Mouse (Mus musculus) intestine, embryonic 14.5 days (tissue): ENCODE data around the gene Olfr1121. TPM values are rescaled to one million over a fixed set of nuclear protein-coding genes. Genes with fewer than 3 reads are reported as not detected.
"Not testable (repeated sequence)": the region's sequence is repeated elsewhere in the genome, so short reads cannot be mapped to it uniquely, and the experiment has no call there.

Source experiments
- ATAC-seq: fragments of 200-750 bp; cut with Nextera tagmentation; replicated peaks from 2 replicates; pipeline ENCODE4 v1.8.0; 2017; ENCODE audit warnings: low read depth, moderate number of reproducible peaks, moderate TSS enrichment, moderate library complexity; ENCODE audit not compliant: low FRiP score, low TSS enrichment
- DNase-seq: peaks from one replicate; pipeline ENCODE4 v3.0.0-alpha.2; 2018; ENCODE audit warnings: low spot score
- H3K27ac ChIP-seq: fragments of 300-500 bp; sonication (generic); 2 replicates; pipeline ENCODE4 v1.5.1; 2014; ENCODE audit warnings: low read depth, mild to moderate bottlenecking, control low read depth
- H3K27me3 ChIP-seq: fragments of 300-500 bp; sonication (generic); replicated peaks from 2 replicates; pipeline ENCODE4 v1.6.1; 2014; ENCODE audit warnings: low read length, control low read depth; ENCODE audit not compliant: control insufficient read depth, insufficient read depth
- H3K36me3 ChIP-seq: fragments of 300-500 bp; sonication (generic); 2 replicates; pipeline ENCODE4 v1.6.1; 2014; ENCODE audit warnings: low read length, control low read depth; ENCODE audit not compliant: control insufficient read depth, insufficient read depth
- H3K4me1 ChIP-seq: fragments of 300-500 bp; sonication (generic); replicated peaks from 2 replicates; pipeline ENCODE4 v1.6.1; 2014; ENCODE audit warnings: low read length, control low read depth, mixed read lengths; ENCODE audit not compliant: control insufficient read depth, insufficient read depth
- H3K4me2 ChIP-seq: fragments of 300-500 bp; sonication (generic); 2 replicates; pipeline ENCODE4 v1.6.1; 2014; ENCODE audit warnings: low read length
- H3K4me3 ChIP-seq: fragments of 300-500 bp; sonication (generic); 2 replicates; pipeline ENCODE4 v1.5.1; 2014; ENCODE audit warnings: low read depth, low read length, control low read depth, mixed read lengths
- H3K9ac ChIP-seq: fragments of 300-500 bp; sonication (generic); 2 replicates; pipeline ENCODE4 v1.6.1; 2014; ENCODE audit warnings: mild to moderate bottlenecking, low read length
- H3K9me3 ChIP-seq: fragments of 300-500 bp; sonication (generic); 2 replicates; pipeline ENCODE4 v1.6.1; 2016; ENCODE audit warnings: low read length, control low read depth; ENCODE audit not compliant: control insufficient read depth
- WGBS: fragments of 180-500 bp; shearing (Covaris S2); extraction: QIAGEN DNeasy Blood & Tissue Kit; methylation state at CpG from one replicate; pipeline ENCODE4 v1.1.7; 2014; 5-methylcytosine and 5-hydroxymethylcytosine counted together
- polyA plus RNA-seq: library from polyadenylated mRNA; unstranded; fragments of >200 nt; fragmentation: Nextera tagmentation; extraction: Ambion mirVana; gene quantifications from 2 replicates; pipeline ENCODE4 v1.2.1, GENCODE M21; 2014

Olfr1121 gene
- polyA plus RNA-seq = not detected in 2 replicates

DNA sequence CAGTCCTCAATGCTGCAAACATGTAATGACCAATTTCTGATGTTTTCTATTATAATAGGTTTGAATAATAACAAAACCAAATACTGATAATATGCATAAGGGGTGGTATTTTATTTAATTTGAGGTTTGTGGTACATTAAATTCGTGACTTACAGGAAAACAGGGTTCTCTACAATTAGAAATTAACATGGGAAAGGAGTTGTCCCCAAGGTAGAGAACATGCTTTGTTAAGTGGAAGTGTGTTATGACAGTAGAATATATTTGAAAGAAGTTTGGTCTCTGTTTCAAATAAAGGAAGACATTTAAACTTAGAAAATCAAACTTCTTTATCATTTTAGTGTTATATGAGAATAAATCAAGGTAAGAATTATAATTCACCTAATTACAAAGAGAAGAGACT, at the start of gene Olfr1121:
Gene Olfr1121, plus strand, starts transcription at position 301 of the 400 bp plus-strand sequence.
- 49% methylated on average over 1 of the region's 1 CpGs for WGBS
- no peaks in the 10 kb centered on the region for H3K36me3 ChIP-seq
- no peak within 1 kb of the TSS for H3K4me3 ChIP-seq
- H3K27me3 ChIP-seq = no peaks in the 10 kb centered on the region
- H3K4me1 ChIP-seq = no peaks in the 10 kb centered on the region
- H3K9me3 ChIP-seq = no peaks in the 10 kb centered on the region
- no peak within 1 kb of the TSS for H3K4me2 ChIP-seq
- H3K27ac ChIP-seq = no peak within 1 kb of the TSS
- no peak within 1 kb of the TSS for H3K9ac ChIP-seq
- ATAC-seq (no peak), DNase-seq (no peak)

DNA sequence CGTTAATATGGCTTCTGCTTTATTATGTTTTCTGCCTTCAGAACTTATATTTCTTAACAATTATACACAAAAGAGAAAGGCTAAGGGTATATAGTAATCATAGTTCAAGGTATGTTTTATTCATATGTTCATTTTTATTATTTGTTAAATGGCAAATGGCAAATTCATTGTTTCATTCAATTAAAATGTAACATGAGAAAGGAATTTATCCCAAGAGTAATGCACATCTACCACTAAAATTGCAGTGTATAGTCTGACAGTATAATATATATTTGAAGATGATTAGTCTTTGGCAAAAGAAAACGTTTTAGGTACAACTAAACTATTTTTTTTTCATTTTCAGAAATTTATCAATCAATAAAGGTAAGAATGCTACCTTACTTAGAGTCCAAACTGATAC, 15.2 kb upstream of the Olfr1121 start, which contains the start of gene Olfr1120:
Gene Olfr1120, plus strand, starts transcription at position 301 of the 400 bp plus-strand sequence.
- H3K27me3 ChIP-seq = no peaks in the 10 kb centered on the region
- H3K4me3 ChIP-seq = no peak within 1 kb of the TSS
- H3K36me3 ChIP-seq = no peaks in the 10 kb centered on the region
- no peak for ATAC-seq
- H3K9ac ChIP-seq = no peak within 1 kb of the TSS
- WGBS = 53% methylated on average over 2 of the region's 2 CpGs
- no peaks in the 10 kb centered on the region for H3K4me1 ChIP-seq
- H3K9me3 ChIP-seq = no peaks in the 10 kb centered on the region
- no peak within 1 kb of the TSS for H3K27ac ChIP-seq
- DNase-seq = no peak
- no peak within 1 kb of the TSS for H3K4me2 ChIP-seq

DNA sequence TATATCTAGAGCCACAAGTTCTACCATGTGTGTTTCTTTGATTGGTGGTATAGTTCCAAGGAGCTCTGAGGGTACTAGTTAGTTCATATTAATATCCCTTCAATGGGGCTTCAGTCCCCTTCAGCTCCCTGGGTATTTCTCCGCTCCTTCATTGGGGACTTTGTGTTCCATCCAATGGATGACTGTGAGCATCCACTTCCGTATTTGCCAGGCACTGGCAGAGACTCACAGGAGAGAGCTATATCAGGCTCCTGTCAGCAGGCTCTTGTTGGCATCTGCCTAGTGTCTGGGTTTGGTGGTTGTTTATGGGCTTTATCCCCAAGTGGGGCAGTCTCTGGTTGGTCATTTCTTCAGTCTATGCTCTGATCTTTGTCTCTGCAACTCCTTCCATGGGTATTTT, 9.6 kb upstream of the Olfr1121 start:
- H3K36me3 ChIP-seq, ATAC-seq, H3K9ac ChIP-seq, H3K27me3 ChIP-seq, H3K4me3 ChIP-seq, H3K4me1 ChIP-seq, H3K9me3 ChIP-seq, H3K27ac ChIP-seq, DNase-seq, H3K4me2 ChIP-seq: not testable (repeated sequence)
- 95% methylated on average over 2 of the region's 2 CpGs for WGBS

DNA sequence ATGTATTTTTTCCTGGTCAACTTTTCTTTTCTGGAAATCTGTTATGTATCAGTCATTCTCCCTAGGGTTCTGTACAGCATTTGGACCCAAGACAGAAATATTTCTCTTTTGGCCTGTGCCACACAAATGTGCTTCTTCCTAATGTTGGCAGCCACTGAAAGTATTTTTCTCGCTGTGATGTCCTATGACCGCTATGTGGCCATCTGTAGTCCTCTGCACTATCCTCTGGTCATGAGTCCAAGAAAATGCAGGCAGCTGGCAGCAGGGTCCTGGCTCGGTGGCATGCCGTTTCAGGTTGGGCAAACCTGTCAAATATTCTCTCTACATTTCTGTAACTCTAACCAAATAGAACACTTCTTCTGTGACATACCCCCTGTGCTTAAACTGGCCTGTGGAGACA, 2.0 kb downstream of the Olfr1121 start:
- WGBS = 84% methylated on average over 4 of the region's 4 CpGs
- Histone ChIP-seq H3K9ac (no peak overlapping the region), H3K27me3 (no peaks in the 10 kb centered on the region), H3K4me2 (no peak overlapping the region), H3K4me3 (no peak overlapping the region), H3K4me1 (no peaks in the 10 kb centered on the region), H3K9me3 (no peaks in the 10 kb centered on the region), H3K36me3 (no peaks in the 10 kb centered on the region), H3K27ac (no peak overlapping the region)
- ATAC-seq = no peak
- no peak for DNase-seq

DNA sequence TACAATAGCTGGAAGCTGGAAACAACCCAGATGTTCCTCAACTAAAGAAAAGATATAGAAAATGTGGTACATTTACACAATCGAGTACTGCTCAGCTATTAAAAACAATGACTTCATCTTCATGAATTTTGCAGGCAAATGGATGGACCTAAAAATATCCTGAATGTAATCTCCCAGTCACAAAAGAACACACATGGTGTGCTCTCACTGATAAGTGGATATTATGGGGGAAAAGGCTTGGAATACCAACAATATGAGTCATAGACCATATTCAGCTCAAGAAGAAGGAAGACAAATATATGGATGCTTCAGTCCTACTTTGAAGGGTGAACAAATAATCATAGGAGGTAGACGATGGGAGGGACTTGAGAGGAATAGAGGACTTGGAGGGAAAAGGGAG, 14.2 kb downstream of the Olfr1121 start:
- H3K9me3 ChIP-seq = no peaks in the 10 kb centered on the region
- no peak overlapping the region for H3K27ac ChIP-seq
- DNase-seq = no peak
- H3K4me3 ChIP-seq = no peak overlapping the region
- ATAC-seq = no peak
- no peak overlapping the region for H3K9ac ChIP-seq
- no peaks in the 10 kb centered on the region for H3K36me3 ChIP-seq
- no peaks in the 10 kb centered on the region for H3K27me3 ChIP-seq
- no peaks in the 10 kb centered on the region for H3K4me1 ChIP-seq
- WGBS = 78% methylated on average over 2 of the region's 2 CpGs
- H3K4me2 ChIP-seq = no peak overlapping the region

DNA sequence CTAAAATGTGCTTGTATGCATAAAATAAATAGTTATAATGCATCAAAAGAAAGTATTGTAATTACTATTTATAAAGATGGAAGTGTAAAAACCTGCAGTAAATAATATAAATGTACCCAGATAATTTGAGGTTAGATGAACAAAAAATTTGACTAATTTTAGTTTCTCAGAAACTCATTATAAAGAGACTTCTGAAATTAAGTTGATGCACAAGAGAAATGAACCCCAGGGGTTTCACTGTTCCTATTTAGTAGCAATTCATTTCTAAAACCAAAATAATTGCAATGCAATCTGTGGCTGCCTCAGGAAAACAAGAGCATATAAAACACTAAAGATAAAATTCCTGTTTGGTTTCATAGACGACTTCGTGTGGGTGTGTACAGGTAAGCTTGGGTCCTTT, 15.9 kb downstream of the Olfr1121 start, which contains the start of gene Olfr1122:
Gene Olfr1122, plus strand, starts transcription at position 301 of the 400 bp plus-strand sequence.
- Histone ChIP-seq H3K9ac (no peak within 1 kb of the TSS), H3K4me3 (no peak within 1 kb of the TSS), H3K4me2 (no peak within 1 kb of the TSS), H3K36me3 (no peaks in the 10 kb centered on the region), H3K27ac (no peak within 1 kb of the TSS), H3K27me3 (no peaks in the 10 kb centered on the region), H3K4me1 (no peaks in the 10 kb centered on the region), H3K9me3 (no peaks in the 10 kb centered on the region)
- 81% methylated on average over 2 of the region's 2 CpGs for WGBS
- ATAC-seq (no peak), DNase-seq (no peak)

DNA sequence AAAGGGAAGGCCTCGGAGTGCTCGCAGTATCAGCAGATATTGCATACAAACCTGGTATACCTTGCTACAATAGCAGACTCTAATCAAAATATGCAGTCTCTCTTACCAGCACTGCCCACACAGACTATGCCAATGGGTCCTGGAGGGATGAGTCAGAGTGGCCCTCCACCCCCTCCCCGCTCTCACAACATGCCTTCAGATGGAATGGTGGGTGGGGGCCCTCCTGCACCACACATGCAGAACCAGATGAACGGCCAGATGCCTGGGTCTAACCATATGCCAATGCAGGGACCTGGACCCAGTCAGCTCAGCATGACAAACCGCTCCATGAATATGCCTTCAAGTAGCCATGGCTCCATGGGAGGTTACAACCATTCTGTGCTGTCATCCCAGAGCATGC, 23.9 kb downstream of the Olfr1121 start:
- not testable (repeated sequence) for H3K27me3 ChIP-seq, ATAC-seq, H3K27ac ChIP-seq, H3K4me1 ChIP-seq, DNase-seq, H3K9me3 ChIP-seq, H3K4me3 ChIP-seq, H3K36me3 ChIP-seq, H3K9ac ChIP-seq, H3K4me2 ChIP-seq
- WGBS = 89% methylated on average over 5 of the region's 5 CpGs

DNA sequence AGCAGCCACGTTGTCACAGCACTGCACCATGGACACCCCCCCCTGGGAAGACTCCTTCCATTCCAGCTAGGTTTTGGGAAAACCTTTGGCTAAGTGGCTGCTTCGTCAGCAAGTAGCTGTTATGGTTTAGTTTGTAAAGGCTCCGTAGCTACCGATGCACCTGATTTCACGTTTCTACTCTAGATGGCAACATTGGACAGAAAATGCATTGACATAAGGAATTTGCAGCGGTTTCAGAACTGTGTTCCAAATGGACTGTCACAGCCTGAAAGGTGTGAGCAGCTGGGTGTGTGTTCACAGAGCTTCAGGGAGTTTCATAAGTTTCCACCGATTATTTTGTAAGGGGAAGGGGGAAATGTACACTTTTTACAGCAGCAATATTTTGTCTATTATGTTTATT, 25.0 kb downstream of the Olfr1121 start:
- H3K9ac ChIP-seq, H3K4me3 ChIP-seq, ATAC-seq, H3K4me2 ChIP-seq, H3K27me3 ChIP-seq, H3K27ac ChIP-seq, H3K9me3 ChIP-seq, H3K4me1 ChIP-seq, DNase-seq, H3K36me3 ChIP-seq: not testable (repeated sequence)
- WGBS = 85% methylated on average over 7 of the region's 7 CpGs

DNA sequence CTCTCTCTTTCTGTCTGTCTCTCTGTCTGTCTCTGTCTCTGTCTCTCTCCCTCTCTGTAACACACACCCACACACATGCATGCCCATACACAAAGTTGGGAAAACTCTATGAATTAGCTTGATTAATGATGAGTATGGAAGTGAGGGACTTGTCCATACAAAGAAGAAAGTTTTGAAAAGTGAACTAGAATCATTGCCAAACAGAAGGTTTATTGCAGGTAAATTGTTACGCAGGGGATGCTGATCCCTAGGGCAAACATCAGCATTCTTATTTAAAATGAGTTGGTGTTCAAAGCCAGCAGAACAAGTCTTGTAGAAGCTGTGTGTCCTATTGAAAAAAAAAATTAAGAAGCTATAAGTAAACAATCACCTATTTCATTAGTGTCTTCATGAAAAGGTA, 46.6 kb downstream of the Olfr1121 start, which contains the start of gene Olfr1123:
Gene Olfr1123, plus strand, starts transcription at position 301 of the 400 bp plus-strand sequence.
- Histone ChIP-seq H3K4me3 (no peak within 1 kb of the TSS), H3K27me3 (no peaks in the 10 kb centered on the region), H3K4me2 (no peak within 1 kb of the TSS), H3K9me3 (no peaks in the 10 kb centered on the region), H3K36me3 (no peaks in the 10 kb centered on the region), H3K27ac (no peak within 1 kb of the TSS), H3K4me1 (no peaks in the 10 kb centered on the region), H3K9ac (no peak within 1 kb of the TSS)
- ATAC-seq (no peak), DNase-seq (no peak)
- whole genome bisulfite sequencing = 73% methylated on average over 1 of the region's 1 CpGs
